Mouse (Mus musculus): Measurements from ENCODE around the gene Ccdc70.

GRCm38 (mm10) chr8:21956336-21956735 is 13.2 kb upstream of the Ccdc70 start:
- TF ChIP-seq CTCF (IDR thresholded peaks at IDR 0.05; ENCODE audit: low read depth), result no peak
- no peak for TF ChIP-seq EP300 (IDR thresholded peaks at IDR 0.05; ENCODE audit: low read depth)
